Mouse (Mus musculus) right cerebral cortex, postnatal 14 days (tissue): Measurements from ENCODE around the gene Terb1.

Source experiments
- DNase-seq: peaks from one replicate; pipeline ENCODE4 v3.0.0; 2022

Gene Terb1

DNA sequence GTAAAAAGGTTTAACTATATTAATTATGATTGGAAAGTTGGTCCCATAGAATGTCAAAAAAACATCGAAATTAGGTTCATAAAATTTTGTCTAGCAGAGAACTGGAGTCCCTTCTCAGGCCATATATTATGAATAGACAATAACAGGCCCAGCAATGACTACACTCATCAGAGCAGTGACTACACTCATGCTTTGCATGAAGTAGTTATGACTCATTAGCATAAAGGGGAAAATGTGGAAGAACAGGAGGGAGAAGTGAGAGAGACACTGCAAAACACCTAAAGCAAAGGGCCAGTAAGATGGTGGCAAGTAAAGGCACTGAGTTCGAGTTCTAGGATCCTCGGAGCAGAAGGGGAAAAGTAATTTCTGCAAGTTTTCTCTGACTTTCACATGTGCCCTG is 63.7 kb downstream of the Terb1 start:
- DNase-seq = no peak

DNA sequence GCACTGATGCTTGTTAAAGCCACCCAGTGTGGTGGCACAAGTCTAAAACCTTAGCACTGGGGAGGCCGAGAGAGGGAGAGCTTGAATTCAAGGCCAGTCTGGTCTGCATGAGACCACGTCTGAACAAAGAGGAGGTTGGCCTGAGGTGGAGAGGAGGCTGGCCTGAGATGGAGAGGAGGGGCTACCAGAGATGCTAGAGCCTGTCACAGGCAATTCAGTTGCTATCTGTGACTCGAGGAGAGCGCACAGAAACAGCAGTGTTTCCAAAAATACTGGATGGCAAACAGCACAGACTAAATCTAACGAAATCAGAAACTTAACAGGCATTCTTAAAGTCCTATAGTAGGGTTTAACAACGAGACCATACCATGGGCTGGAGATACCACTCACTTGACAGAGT is 64.5 kb downstream of the Terb1 start:
- DNase-seq = no peak

DNA sequence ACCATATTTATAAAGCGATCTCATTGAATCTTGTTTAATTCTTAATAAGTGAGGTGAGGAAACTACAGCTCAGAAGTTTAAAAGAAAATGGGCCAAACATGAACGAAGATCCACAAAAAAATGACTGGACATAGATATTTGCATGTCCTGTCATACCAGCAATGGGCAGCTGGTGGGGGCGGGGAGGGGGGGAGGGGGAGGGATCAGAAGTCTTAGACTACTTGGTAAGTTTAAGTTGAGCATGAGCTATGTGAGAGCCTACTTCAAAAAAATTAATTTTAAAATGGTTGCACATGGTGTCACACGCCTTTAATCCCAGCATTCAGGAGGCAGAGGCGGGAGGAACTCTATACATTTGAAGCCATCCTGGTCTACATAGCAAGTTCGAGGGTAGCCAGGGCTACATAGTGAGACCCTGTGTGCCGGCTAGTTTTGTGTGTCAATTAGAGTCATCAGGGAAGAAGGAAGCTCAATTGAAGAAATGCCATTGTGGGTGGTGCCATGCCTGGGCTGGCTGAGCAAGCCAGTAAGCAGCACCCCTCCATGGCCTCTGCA is 66.5 kb downstream of the Terb1 start:
- DNase-seq = no peak

DNA sequence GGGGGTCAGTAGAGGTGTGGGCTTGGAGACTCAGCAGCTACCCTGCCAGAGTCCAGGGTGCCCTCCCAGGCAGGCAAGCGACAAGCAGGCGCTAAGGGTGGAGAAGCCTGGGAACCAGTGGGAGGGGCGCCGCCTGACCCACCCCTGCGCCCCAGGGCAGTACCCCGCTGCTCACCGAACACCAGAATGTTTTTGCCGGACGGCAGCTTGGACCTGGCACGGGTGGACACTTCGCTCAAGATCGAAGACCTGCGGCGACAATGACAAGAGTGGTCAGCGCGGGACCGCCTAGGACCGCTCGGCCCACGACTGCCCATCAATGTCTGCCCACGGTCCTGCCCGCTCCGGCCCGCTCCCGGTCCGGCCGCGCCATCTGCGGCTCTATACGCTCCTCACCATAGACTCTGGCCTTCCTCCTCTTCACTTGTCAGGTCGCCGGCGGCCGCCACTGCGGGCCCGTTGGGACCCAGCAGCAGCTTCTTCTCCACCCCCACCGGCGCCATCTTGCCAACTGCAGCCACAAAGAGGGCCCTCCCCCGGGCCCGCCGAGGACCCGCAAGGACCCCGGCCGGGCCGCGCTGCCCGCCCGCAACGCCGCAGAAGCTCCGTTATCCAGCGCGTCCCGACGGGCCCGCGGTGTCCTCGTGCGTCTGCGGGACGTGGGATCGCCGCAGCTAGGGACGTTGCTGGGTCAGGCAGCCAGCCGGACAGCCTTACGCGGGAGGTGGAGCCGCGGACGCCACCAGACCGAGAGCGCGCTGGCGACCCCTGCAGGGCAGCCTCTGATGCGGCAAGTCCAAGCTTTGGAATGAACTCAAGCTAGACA is 67.2 kb downstream of the Terb1 start, which contains the start of gene Dync1li2:
Gene Dync1li2, minus strand, starts transcription at position 749 of the 826 bp plus-strand sequence.
- peak; percentile 91 for DNase-seq

DNA sequence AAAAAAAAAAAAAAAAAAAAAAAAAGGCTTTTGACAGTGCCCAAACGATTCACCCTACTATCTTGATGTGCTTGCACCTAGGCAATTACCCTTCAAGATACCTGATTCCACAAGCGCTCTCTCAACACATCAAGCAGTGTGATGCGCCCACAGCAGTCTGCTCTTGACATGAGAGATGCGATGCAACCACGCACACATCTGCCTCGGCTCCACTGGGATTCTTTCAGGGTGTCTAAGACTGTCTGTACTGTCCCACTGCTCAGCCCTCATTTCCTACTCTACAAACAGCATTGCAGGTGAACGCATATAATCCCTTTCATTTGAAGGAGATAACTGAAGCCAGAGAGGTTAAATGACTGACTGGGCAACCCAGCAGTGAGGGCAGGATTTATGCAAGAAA is 68.1 kb downstream of the Terb1 start:
- DNase-seq = no peak

DNA sequence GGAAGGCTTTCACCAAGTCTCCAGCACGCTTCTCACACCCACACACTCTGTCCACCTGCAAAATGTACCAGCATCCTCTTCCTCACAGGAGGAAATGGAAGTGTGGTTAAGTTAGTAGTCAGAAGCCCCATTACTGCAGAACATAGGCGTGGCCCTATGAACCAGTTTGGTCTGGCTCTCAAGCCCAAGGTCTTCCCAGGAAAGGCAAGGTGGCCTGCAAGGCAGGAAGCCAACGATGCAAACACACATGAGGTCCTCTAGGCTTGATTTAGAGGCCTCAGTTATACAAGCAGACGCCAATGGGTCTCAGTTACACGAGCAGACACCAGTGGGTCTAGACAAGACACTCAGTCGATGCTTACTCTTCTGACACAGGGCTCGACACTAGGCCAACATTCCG is 70.2 kb downstream of the Terb1 start:
- DNase-seq = no peak

DNA sequence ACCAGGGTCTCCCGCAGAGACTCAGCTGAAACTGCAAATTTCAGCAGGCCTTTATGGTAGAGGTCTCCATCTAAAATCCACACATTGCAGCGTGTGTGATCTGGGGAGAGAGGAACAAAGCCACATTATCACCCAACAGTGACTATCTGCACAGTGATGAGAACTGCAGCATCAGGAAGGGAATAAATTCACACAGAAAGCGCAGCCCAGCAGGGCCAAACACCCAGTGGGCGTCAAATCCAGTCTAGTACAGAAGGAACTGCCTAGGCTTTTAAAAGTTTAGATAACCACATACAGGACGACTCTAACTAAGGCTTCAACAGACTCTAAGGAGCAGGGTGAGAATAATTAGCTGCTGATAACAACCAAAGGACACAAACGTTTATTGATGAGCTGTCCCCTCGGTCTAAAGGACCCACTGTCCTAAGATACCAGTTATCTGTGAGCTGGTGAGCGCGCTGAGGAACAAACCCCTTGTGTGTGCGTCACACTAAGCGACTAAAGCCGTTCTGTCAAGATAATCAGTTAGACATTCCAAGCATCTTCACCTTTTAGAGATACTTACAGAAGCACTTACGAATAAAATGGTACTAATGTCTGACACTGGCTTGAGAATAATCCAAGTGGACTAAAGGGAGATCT is 72.1 kb downstream of the Terb1 start:
- no peak for DNase-seq

DNA sequence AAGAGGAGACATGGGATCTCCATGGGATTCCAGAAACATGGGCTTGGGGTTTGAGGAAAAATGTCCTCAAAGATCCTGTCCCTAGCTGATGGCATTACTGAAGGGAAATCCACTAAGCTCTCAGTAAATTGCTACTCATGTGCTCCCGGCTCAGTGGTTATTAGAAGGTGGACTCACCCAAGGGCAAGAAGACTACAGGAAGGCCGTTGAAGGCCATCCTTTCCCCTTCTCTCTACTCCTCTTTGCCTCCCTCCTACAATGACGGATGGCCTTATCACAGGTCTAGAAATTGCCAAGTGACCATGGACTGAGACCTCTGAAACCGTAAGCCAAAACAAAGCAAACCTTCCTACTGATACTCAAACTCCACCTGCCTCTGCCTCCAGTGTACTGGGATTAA is 73.1 kb downstream of the Terb1 start:
- no peak for DNase-seq

DNA sequence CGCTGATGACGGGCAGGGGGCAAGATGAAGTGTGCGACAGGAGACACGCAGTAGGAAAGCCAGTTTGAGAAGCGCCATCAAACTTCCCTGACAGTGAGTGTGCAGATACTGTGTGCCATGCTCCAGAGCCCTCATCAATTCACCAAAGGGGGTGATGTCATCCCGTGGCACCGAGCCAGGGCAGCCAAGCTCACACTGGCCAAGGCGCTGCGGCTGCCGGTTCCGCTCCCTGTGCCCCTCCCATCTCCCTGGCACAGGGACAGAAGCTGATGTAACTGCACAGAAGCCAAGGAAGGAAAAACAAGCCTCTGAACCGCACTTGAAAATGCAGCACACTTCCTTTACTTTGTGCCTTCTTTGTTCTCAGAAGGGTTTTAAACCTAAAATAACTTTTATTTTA is 73.7 kb downstream of the Terb1 start:
- DNase-seq = peak; percentile 98

DNA sequence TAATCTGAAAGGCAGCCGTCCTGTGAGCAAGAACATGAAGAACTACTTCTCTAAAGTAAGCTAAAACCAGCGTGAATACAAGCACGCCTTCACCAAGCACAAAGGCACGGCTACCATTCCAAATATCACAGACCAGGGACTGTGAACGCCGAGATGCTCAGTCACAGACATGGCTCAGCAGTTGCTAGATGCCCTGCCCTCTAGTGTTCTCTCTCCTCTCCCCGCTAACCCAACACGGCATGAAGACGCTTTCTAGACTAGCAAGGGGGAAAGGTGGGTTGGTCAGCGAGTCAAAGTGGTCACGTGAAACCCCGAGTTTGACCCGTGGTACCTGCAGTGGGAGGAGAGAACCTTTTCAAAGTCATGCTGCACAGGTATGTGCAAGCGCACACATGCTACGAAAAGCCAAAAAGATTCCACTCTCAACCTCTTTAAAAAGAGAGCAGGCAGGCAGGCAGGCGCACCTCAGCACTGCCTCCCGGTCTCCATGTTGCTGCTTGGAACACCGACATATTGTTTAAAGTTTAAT is 74.8 kb downstream of the Terb1 start:
- DNase-seq = no peak

DNA sequence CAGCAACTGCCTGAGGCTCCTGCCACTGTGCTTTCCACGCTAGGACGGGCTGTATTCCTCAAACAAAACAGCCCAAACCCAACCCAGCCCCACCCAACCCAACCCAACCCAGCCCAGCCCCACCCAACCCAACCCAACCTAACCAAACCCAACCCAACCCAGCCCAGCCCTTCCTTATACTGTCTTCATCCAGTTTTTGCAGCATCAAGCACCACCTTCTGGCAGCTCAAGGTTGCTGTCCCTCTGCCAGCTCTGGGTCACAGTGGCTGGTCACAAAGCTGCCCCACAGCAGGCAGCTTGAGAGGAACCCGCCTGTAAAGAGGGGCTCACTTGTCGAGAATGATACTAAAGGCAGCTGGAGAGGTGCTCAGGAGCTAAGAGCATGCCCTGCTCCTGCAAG is 75.4 kb downstream of the Terb1 start:
- no peak for DNase-seq

DNA sequence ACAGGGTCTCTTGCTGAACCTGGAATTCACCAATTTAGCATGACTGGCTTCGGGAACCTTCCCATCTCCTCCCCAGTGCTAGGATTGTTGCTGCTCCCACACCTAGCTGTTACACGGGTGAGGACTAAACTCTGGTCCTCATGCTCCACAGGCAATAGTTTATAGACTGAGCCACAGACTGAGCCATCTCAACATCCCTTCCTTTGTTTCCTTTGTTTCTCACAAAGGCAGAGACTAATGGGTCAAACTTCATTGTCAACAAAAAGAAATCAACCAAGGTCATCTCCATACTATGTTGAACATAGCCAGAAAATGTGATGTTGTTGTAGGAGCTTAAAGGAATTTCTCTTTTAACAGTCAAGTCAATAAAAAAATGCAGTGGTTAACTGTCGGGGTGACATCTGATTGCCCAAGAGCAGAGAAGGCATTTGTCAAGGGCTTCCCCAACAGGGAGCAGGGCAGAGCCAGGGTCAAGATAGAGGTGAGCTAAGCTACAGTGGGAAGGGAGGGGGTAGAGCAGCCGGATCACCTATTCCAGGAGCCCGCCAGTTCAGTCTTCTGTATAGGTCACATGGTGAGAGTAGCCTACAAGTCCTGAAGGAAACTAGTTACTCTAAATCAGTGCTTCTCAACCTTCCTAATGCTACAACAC is 76.4 kb downstream of the Terb1 start:
- DNase-seq = no peak

DNA sequence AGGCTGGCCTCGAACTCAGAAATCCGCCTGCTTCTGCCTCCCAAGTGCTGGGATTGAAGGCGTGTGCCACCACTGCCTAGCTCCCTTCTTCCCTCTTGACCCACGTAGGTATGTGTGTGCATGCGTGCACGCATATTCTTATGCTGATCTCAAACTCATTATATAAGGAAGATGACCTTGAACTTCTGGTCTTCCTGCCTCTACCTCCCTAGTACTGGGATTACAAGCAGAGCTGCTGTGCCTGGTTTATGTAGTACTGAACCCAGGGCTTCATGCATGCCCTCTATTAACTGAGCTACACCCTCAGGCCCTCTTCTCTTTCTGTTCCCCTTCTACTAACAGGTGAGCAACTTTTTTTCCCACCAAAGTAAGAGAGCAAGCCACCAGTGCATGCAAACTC is 77.1 kb downstream of the Terb1 start:
- DNase-seq = no peak

DNA sequence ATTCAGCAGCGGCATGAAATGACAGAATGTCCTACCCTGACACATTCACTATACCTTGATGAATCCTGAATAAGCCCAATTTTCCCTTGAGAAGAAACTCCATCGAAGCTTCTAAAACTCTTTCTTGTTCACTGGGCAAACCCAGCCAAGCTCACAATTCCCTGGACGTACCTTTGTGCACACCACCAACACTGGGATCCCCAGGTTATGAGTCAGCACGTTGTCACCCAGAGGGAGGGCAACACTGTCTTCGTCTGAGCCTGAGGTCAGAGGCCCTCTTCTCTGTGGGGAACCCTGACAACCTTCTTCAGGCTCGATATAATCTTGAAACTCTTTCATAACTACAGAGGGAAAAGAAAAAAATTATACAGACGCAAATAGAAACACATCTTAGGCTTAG is 79.5 kb downstream of the Terb1 start:
- no peak for DNase-seq

DNA sequence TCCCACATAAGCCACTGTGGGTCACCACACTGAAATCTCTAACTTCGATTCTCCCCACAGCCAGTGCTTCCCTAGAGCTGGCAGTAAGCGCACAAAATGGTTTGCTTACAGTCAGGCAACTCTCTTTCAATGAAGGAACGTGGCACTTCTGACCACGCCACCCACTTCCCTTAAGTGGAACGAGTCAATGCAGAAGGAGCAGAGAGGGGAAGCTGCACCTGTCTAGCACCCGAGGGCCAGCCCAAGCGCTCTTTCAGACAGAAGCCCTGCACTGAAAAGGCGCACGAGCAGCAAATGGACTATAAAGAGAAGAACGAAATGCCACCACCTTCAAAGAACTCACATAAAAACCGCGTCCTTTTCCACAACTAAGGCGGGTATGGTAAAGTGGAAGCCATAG is 82.0 kb downstream of the Terb1 start:
- DNase-seq = no peak

DNA sequence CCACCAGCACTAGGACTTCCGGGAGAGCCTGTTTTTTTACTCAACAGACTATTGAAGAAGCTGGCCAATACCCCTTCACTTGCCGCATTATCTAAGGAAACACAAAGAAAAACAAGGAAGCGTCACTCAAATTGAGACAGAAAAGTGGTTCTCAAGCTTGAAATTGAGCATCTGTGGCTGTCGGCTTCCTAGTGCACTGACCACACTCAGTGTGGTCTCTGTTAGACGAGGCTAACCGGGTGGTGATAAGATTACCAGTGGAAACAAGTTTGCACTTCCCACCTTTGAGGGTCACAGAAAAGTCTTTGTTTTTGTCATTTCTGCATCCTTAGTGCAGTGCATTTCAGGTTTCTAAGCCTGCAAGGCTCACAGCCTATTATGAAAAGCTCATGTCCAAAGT is 87.4 kb downstream of the Terb1 start:
- DNase-seq = no peak

DNA sequence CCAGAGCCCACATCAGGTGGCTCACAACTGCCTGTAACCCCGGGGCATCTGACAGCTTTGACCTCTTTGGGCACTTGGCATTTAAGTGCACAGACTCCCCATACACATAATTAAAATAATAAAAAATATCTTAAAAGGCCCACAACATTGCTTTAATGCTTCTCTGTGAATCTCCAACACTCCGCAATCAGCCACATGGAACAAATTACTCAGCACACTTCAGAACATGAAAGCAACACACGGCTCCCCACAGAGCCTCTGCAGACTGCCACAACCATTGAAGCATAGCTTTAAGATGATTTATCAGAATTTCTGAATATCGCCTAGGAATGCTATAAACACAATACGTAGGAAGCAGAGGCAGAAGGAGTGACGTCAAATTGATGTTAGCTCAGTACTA is 93.7 kb downstream of the Terb1 start:
- DNase-seq = no peak

DNA sequence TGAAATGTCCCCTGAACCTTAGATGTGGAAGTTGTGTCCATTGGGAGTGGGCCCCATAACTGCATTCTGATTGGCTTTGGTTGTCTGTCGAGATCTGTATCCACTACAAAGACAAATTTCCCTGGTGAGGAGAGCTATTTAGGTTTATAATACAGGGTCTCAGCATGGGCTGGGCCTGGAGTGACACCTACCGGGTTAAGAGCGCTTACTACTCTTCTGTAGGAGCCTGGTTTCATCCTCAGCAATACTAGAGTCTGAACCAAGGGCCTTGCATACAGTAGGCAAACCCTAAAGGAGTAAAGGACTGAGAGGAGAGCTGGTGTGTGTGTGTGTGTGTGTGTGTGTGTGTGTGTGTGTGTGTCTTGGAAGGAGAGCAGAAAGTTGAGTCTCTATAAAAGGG is 95.5 kb downstream of the Terb1 start:
- no peak for DNase-seq

DNA sequence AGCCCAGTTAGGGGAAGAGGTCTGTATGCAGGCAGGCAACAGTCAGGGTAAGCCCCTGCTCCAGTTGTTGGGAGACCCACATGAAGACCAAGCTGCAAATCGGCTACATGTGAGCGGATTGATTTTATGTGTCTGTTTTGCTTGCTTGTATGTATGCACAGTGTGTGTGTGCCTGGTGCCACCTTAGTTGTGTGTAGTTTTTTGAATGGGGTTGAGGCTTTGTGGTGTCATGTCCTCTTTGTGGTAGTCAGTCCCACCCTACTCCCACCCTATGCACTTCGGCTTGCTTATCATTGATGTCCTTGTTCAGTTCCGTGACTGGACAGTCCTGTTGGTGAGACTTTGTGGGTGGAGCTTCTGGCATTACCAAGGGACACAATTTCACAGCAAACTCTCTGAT is 95.9 kb downstream of the Terb1 start:
- DNase-seq = no peak

DNA sequence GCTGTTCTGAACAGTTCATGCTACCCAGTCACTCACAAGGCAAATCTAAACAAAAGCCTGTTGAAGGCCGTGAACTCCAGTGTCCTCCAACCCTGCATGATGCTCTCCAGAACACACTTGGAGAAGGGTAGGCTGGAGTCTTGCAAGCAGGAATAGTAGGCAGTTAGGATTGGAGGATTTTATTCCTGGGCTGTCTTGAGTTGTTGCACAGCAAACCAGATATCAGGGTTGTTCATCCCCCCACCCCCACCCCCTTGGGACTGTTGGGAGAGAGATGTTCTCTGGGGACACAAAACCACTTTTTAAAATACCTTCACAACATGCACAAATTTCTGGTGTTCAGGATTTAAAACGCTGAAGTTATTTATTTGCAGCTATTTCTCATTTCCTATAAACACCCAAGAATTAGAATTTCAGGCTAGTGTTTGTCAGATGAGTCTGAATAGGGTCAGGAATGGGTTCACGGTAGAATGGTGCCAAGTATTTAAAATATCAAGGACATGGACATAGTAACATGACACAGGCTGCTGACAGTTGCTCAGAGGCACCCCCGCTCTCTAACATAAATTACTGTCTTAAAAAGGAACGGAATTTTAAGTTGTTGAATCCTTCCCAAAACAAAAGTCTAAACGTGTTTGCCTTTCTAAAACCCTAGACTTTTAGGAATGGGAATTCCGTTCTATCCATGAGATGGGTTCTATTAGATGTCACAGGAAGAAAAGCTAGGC is 96.7 kb downstream of the Terb1 start:
- DNase-seq = no peak

DNA sequence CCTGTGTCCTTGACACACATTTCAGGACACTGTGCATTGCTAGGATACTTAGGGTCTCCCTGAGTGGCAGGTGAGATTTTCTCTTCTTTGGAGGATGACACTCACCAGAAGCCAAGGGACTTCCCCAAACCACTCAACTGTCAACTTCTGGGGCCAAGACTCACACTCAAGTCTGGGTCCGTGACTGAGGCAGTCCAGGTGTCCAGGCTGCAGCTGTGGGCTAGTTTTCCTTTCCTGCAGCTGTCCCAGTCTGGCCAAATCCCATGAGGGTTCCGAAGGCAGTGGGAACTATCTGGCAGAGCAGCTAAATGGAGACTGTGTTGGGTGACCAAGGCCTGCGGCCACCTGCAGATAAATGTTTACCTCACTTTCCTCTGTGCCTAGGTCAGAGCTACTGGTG is 97.7 kb downstream of the Terb1 start:
- no peak for DNase-seq

DNA sequence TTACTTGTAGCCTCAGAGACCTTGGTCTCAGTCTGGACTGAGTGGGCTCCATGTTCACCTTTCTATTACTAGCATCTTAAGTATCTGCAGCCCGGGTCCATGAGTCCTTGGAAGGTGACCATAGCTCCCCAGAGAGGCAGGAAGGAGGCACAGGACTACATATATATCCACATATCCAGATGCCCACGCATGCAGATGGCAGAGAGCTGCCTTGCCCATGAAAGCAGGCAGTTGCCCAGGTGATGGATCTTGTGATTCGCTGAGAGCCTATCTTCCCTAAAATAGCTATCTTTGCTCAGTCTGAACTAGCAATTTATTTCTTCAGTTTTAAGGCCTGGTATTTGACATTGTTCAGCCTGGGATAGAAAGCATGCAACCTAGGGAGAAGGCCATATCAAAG is 98.2 kb downstream of the Terb1 start:
- peak; percentile 60 for DNase-seq
